Mouse (Mus musculus) megakaryocyte, embryonic 14.5 days (primary cell): ENCODE measurements around the gene Fzr1.

Experiments
- FLI1 ChIP-seq: IDR thresholded peaks from 2 replicates; pipeline ENCODE4 v1.6.1; 2012; ENCODE audit warnings: low read length, inconsistent platforms, mixed read lengths
- GATA1 ChIP-seq: IDR thresholded peaks from 3 replicates; pipeline ENCODE4 v1.6.1; 2012; ENCODE audit warnings: mixed read lengths, low read length, inconsistent platforms, borderline replicate concordance

- no peak for TF ChIP-seq GATA1
- no peak for TF ChIP-seq FLI1
Observed at GRCm38 (mm10) chr10:81389373-81389772, 11.1 kb upstream of the Fzr1 start.
